Mouse (Mus musculus) ovary, postnatal 36 days (tissue): ENCODE measurements around the gene Vmn1r237.

Experiments used
- DNase-seq: peaks from one replicate; pipeline ENCODE4 v3.0.0; 2022; ENCODE audit warnings: low spot score, mixed read lengths

Gene Vmn1r237

GRCm38 (mm10) chr17:21311565-21311964 is at the start of gene Vmn1r237:
Gene Vmn1r237, plus strand, starts transcription at chr17:21311865.
- DNase-seq, result no peak

GRCm38 (mm10) chr17:21272103-21272502 is 39.6 kb upstream of the Vmn1r237 start:
- no peak for DNase-seq

- no peak for DNase-seq
Observed at GRCm38 (mm10) chr17:21282642-21283041, 29.0 kb upstream of the Vmn1r237 start, which contains the start of gene Vmn1r236. Gene Vmn1r236, plus strand, starts transcription at chr17:21282942.

GRCm38 (mm10) chr17:21284395-21284794 is 27.3 kb upstream of the Vmn1r237 start:
- DNase-seq, result no peak

- no peak for DNase-seq
Observed at GRCm38 (mm10) chr17:21289695-21290094, 22.0 kb upstream of the Vmn1r237 start.
